Mouse (Mus musculus) heart, adult 2 months (tissue): ENCODE measurements around the gene Phb2. TPM values are rescaled to one million over a fixed set of nuclear protein-coding genes. Genes with fewer than 3 reads are reported as not detected.
A peak's percentile ranks its signal among the peaks of the same experiment; 100 is the strongest.

Experiments
- DNase-seq, 2 experiments: peaks; one replicate each; pipeline ENCODE4 v3.0.0; 2021
- H3K27ac ChIP-seq: fragments of 200-600 bp; 2 replicates; pipeline ENCODE4 v1.8.1; 2022
- H3K27me3 ChIP-seq: fragments of 200-500 bp; 2 replicates; pipeline ENCODE4 v1.6.1; 2012; ENCODE audit warnings: mild to moderate bottlenecking, low read length, inconsistent platforms, mixed read lengths; ENCODE audit not compliant: control insufficient read depth, insufficient read depth
- H3K36me3 ChIP-seq: fragments of 200-500 bp; 2 replicates; pipeline ENCODE4 v1.6.1; 2012; ENCODE audit warnings: low read length, inconsistent platforms; ENCODE audit not compliant: control insufficient read depth, insufficient read depth
- H3K4me1 ChIP-seq: fragments of 200-500 bp; 2 replicates; pipeline ENCODE4 v1.6.1; 2011; ENCODE audit warnings: low read length; ENCODE audit not compliant: control insufficient read depth, insufficient read depth
- H3K4me3 ChIP-seq: fragments of 200-600 bp; 2 replicates; pipeline ENCODE4 v1.8.1; 2022
- H3K79me2 ChIP-seq: fragments of 200-500 bp; replicated peaks from 2 replicates; pipeline ENCODE4 v1.6.1; 2012; ENCODE audit warnings: mild to moderate bottlenecking, inconsistent platforms, low read length, moderate library complexity, mixed read lengths; ENCODE audit not compliant: control insufficient read depth, insufficient read depth
- H3K9ac ChIP-seq: fragments of 200-500 bp; 2 replicates; pipeline ENCODE4 v1.6.1; 2012; ENCODE audit warnings: low read depth, mild to moderate bottlenecking, control low read depth, inconsistent platforms, low read length, mixed read lengths
- CTCF ChIP-seq: fragments of 200-600 bp; IDR thresholded peaks from 2 replicates; pipeline ENCODE4 v1.8.1; 2022; ENCODE audit warnings: antibody characterized with exemption, mild to moderate bottlenecking, moderate library complexity
- EP300 ChIP-seq: fragments of 200-500 bp; IDR thresholded peaks from 2 replicates; pipeline ENCODE4 v1.6.1; 2011; ENCODE audit warnings: low read depth, low read length, control low read depth; ENCODE audit not compliant: insufficient read depth
- POLR2A ChIP-seq: fragments of 200-500 bp; IDR thresholded peaks from 2 replicates; pipeline ENCODE4 v1.6.1; 2011; ENCODE audit warnings: mild to moderate bottlenecking, low read depth, low read length, control low read depth; ENCODE audit not compliant: insufficient read depth
- WGBS: fragments of 180-500 bp; shearing (Covaris S2); methylation state at CpG from one replicate; pipeline ENCODE4 v1.1.7; 2018; 5-methylcytosine and 5-hydroxymethylcytosine counted together
- intact Hi-C: fragments of 180-260 bp; cut with DNase I; formaldehyde crosslinking; loops from one replicate; pipeline ENCODE4 v1.15.1; 2025
- microRNA-seq, 2 experiments: library from miRNA; unstranded; fragments of <30 nt; microRNA quantifications; one replicate each; pipeline ENCODE4 v1.2.0; 2021
- polyA plus RNA-seq: library from polyadenylated mRNA; depleted of rRNA; stranded (reverse); fragments of >200 nt; gene quantifications from 2 replicates; pipeline ENCODE4 v1.2.3, GENCODE M21; 2012; rRNA removed
- total RNA-seq, 2 experiments: library from RNA; stranded (reverse); gene quantifications; 2 replicates each; pipeline ENCODE4 v1.2.3; 2021

The Phb2 gene
- total and polyA plus RNA-seq, 3 experiments, result 184 to 292 (median 260) TPM

- H3K36me3 ChIP-seq, result no peaks in the 10 kb centered on the region
- TF ChIP-seq POLR2A, result peak; percentile 45; the same call in 1 of the 2 replicates
- peak; percentile 47; the same call in 1 of the 2 replicates for TF ChIP-seq EP300
- no peak for TF ChIP-seq CTCF
- peak overlapping the region; percentile 65; the same call in 1 of the 2 replicates for H3K4me3 ChIP-seq
- intact Hi-C loops, result loop anchor here (2.0 to 5.0 kb wide), 4 partner anchors 45 to 266 kb away; partner anchors contain the start of genes C1ra, C1rl, Emg1 and Phb2
- peak; percentile 76 to 77 for DNase-seq
- peaks cover 8% of the 10 kb centered on the region for H3K4me1 ChIP-seq
- WGBS, result 32% methylated on average over 5 of the region's 5 CpGs
- 0 out of 2 replicates have a peak, but pooled peaks cover 1% of the 10 kb centered on the region for H3K79me2 ChIP-seq
- no peaks in the 10 kb centered on the region for H3K27me3 ChIP-seq
- peak overlapping the region; percentile 15 for H3K9ac ChIP-seq
- H3K27ac ChIP-seq, result peak overlapping the region; percentile 85
Measured at GRCm38 (mm10) chr6:124757909-124758848, 46.0 kb downstream of the Phb2 start.

- TF ChIP-seq EP300 (no peak), CTCF (no peak), POLR2A (no peak)
- 47% methylated on average over 2 of the region's 2 CpGs for WGBS
- Histone ChIP-seq H3K79me2 (no peaks in the 10 kb centered on the region), H3K36me3 (no peaks in the 10 kb centered on the region), H3K9ac (no peak overlapping the region; the same call in 1 of the 2 replicates), H3K4me3 (peak overlapping the region; percentile 12; the same call in 1 of the 2 replicates), H3K27me3 (no peaks in the 10 kb centered on the region), H3K27ac (peak overlapping the region; percentile 85), H3K4me1 (peaks cover 8% of the 10 kb centered on the region)
- intact Hi-C loops, result loop anchor here (1.0 to 5.0 kb wide), 6 partner anchors 19 to 267 kb away; partner anchors contain the start of genes C1ra, C1rb and C1rl
- no peak for DNase-seq
Measured at GRCm38 (mm10) chr6:124758849-124759232, 46.7 kb downstream of the Phb2 start.

- Histone ChIP-seq H3K27me3 (no peaks in the 10 kb centered on the region), H3K27ac (peak overlapping the region; percentile 85), H3K9ac (peak overlapping the region; percentile 24; the same call in 1 of the 2 replicates), H3K36me3 (no peaks in the 10 kb centered on the region), H3K4me3 (no peak overlapping the region; the same call in 1 of the 2 replicates), H3K4me1 (peaks cover 8% of the 10 kb centered on the region), H3K79me2 (no peaks in the 10 kb centered on the region)
- intact Hi-C loops, result loop anchor here (1.0 to 5.0 kb wide), 6 partner anchors 19 to 267 kb away; partner anchors contain the start of genes C1ra, C1rb and C1rl
- 3% methylated on average over 5 of the region's 5 CpGs for WGBS
- peak; percentile 93 for TF ChIP-seq EP300
- peak; percentile 55 for TF ChIP-seq POLR2A
- peak; percentile 99 for TF ChIP-seq CTCF
- peak; percentile 83 to 85 for DNase-seq
Measured at GRCm38 (mm10) chr6:124759259-124759658, 47.1 kb downstream of the Phb2 start.

GRCm38 (mm10) chr6:124765951-124766350, 53.8 kb downstream of the Phb2 start:
- Histone ChIP-seq H3K9ac (no peak overlapping the region), H3K27ac (no peak overlapping the region), H3K27me3 (peaks cover 3% of the 10 kb centered on the region; the same call in 1 of the 2 replicates), H3K4me1 (no peaks in the 10 kb centered on the region), H3K36me3 (no peaks in the 10 kb centered on the region), H3K79me2 (no peaks in the 10 kb centered on the region), H3K4me3 (no peak overlapping the region)
- intact Hi-C loops, result no loop called here
- WGBS, result 79% methylated on average over 7 of the region's 7 CpGs
- no peak for DNase-seq
- no peak for TF ChIP-seq EP300
- TF ChIP-seq POLR2A, result no peak
- no peak for TF ChIP-seq CTCF

Small RNA genes within 50 kb of the gene (microRNA-seq; reads per million reads assigned to microRNA genes)
- gene Mir141, result 16.2 to 16.8 reads per million in 2 experiments
- 216 to 246 reads per million in 2 experiments for gene Mir200c

Other genes with a start within 250 kb of the Phb2 start
- 1 to 10 TPM; 1.4 to 1.9 TPM for gene Clstn3, start 247.5 kb upstream of the Phb2 start, total RNA-seq
- gene Clstn3, start 247.5 kb upstream of the Phb2 start, polyA plus RNA-seq, result 5.1 and 11.8 TPM in 2 replicates
- 1 to 10 TPM; 1.1 to 1.2 TPM for gene C1rl, start 219.2 kb upstream of the Phb2 start, total RNA-seq
- 1.3 and 1.5 TPM in 2 replicates for gene C1rl, start 219.2 kb upstream of the Phb2 start, polyA plus RNA-seq
- gene C1ra, start 199.9 kb upstream of the Phb2 start, total RNA-seq, result 10 to 100 TPM; 10.4 to 12.2 TPM
- 17.3 and 19.5 TPM in 2 replicates for gene C1ra, start 199.9 kb upstream of the Phb2 start, polyA plus RNA-seq
- gene C1s1, start 170.0 kb upstream of the Phb2 start, total RNA-seq, result 10 to 100 TPM; 23.0 to 25.1 TPM
- 31.0 and 39.0 TPM in 2 replicates for gene C1s1, start 170.0 kb upstream of the Phb2 start, polyA plus RNA-seq
- 1 to 10 TPM; 1.2 to 1.8 TPM for gene C1rb, start 142.0 kb upstream of the Phb2 start, total RNA-seq
- gene C1rb, start 142.0 kb upstream of the Phb2 start, polyA plus RNA-seq, result not detected in 2 replicates
- under 1 TPM; 0.26 to 0.48 TPM for gene C1s2, start 76.3 kb upstream of the Phb2 start, total RNA-seq
- not detected in 2 replicates for gene C1s2, start 76.3 kb upstream of the Phb2 start, polyA plus RNA-seq
- gene Lpcat3, start 49.3 kb upstream of the Phb2 start, total RNA-seq, result 10 to 100 TPM; 34.9 to 40.5 TPM
- 73.4 and 116 TPM in 2 replicates for gene Lpcat3, start 49.3 kb upstream of the Phb2 start, polyA plus RNA-seq
- gene Emg1, start 158 bp upstream of the Phb2 start, total RNA-seq, result 10 to 100 TPM; 71.4 to 78.8 TPM
- gene Emg1, start 158 bp upstream of the Phb2 start, polyA plus RNA-seq, result 51.8 and 79.0 TPM in 2 replicates
- 1 to 10 TPM; 3.1 to 4.4 TPM for gene Ptpn6, start 26.4 kb downstream of the Phb2 start, total RNA-seq
- 4.5 and 8.2 TPM in 2 replicates for gene Ptpn6, start 26.4 kb downstream of the Phb2 start, polyA plus RNA-seq
- gene Grcc10, start 29.0 kb downstream of the Phb2 start, total RNA-seq, result 100 to 1,000 TPM; 280 to 314 TPM
- 296 and 328 TPM in 2 replicates for gene Grcc10, start 29.0 kb downstream of the Phb2 start, polyA plus RNA-seq
- gene Gm45234, start 43.7 kb downstream of the Phb2 start, total RNA-seq, result 1 to 10 TPM in 1 of 2 experiments, not detected in 1; 1.9 TPM
- gene Gm45234, start 43.7 kb downstream of the Phb2 start, polyA plus RNA-seq, result not detected in 2 replicates
- gene Atn1, start 44.2 kb downstream of the Phb2 start, total RNA-seq, result 10 to 100 TPM; 44.3 to 47.8 TPM
- 24.5 and 32.8 TPM in 2 replicates for gene Atn1, start 44.2 kb downstream of the Phb2 start, polyA plus RNA-seq
- gene Eno2, start 57.3 kb downstream of the Phb2 start, total RNA-seq, result 1 to 10 TPM; 2.4 to 2.7 TPM
- 2.4 and 2.7 TPM in 2 replicates for gene Eno2, start 57.3 kb downstream of the Phb2 start, polyA plus RNA-seq
- not detected for gene Lrrc23, start 67.4 kb downstream of the Phb2 start, total RNA-seq
- 0.53 and 3.2 TPM in 2 replicates for gene Lrrc23, start 67.4 kb downstream of the Phb2 start, polyA plus RNA-seq
- gene Spsb2, start 96.3 kb downstream of the Phb2 start, total RNA-seq, result 1 to 10 TPM; 3.2 TPM
- gene Spsb2, start 96.3 kb downstream of the Phb2 start, polyA plus RNA-seq, result 2.8 and 4.4 TPM in 2 replicates
- 100 to 1,000 TPM; 788 to 884 TPM for gene Tpi1, start 102.0 kb downstream of the Phb2 start, total RNA-seq
- 870 and 1,222 TPM in 2 replicates for gene Tpi1, start 102.0 kb downstream of the Phb2 start, polyA plus RNA-seq
- 10 to 100 TPM; 68.4 to 72.3 TPM for gene Usp5, start 117.1 kb downstream of the Phb2 start, total RNA-seq
- gene Usp5, start 117.1 kb downstream of the Phb2 start, polyA plus RNA-seq, result 51.0 and 74.9 TPM in 2 replicates
- under 1 TPM; 0.32 to 0.70 TPM for gene Cdca3, start 117.2 kb downstream of the Phb2 start, total RNA-seq
- gene Cdca3, start 117.2 kb downstream of the Phb2 start, polyA plus RNA-seq, result 0.72 and 1.9 TPM in 2 replicates
- gene Gnb3, start 127.9 kb downstream of the Phb2 start, total RNA-seq, result 10 to 100 TPM in 1 of 2 experiments, 1 to 10 TPM in 1; 6.1 to 10.9 TPM
- 6.9 and 14.0 TPM in 2 replicates for gene Gnb3, start 127.9 kb downstream of the Phb2 start, polyA plus RNA-seq
- 10 to 100 TPM in 1 of 2 experiments, 1 to 10 TPM in 1; 6.9 to 10.6 TPM for gene P3h3, start 145.4 kb downstream of the Phb2 start, total RNA-seq
- gene P3h3, start 145.4 kb downstream of the Phb2 start, polyA plus RNA-seq, result 15.5 and 16.2 TPM in 2 replicates
- under 1 TPM; 0.41 to 0.44 TPM for gene Gpr162, start 151.6 kb downstream of the Phb2 start, total RNA-seq
- gene Gpr162, start 151.6 kb downstream of the Phb2 start, polyA plus RNA-seq, result 1.0 and 1.4 TPM in 2 replicates
- gene Cd4, start 175.9 kb downstream of the Phb2 start, total RNA-seq, result under 1 TPM; 0.34 to 0.57 TPM
- gene Cd4, start 175.9 kb downstream of the Phb2 start, polyA plus RNA-seq, result 0.53 and 0.66 TPM in 2 replicates
- gene Lag3, start 199.4 kb downstream of the Phb2 start, total RNA-seq, result under 1 TPM; 0.32 to 0.34 TPM
- gene Lag3, start 199.4 kb downstream of the Phb2 start, polyA plus RNA-seq, result 0.29 and 0.47 TPM in 2 replicates
- gene Ptms, start 207.8 kb downstream of the Phb2 start, total RNA-seq, result 100 to 1,000 TPM; 154 to 163 TPM
- gene Ptms, start 207.8 kb downstream of the Phb2 start, polyA plus RNA-seq, result 547 and 614 TPM in 2 replicates
- gene Mlf2, start 219.1 kb downstream of the Phb2 start, total RNA-seq, result 100 to 1,000 TPM; 179 to 194 TPM
- 259 and 275 TPM in 2 replicates for gene Mlf2, start 219.1 kb downstream of the Phb2 start, polyA plus RNA-seq